Mouse (Mus musculus): ENCODE results near the gene Hist3h2a.

GRCm38 (mm10) chr11:58927790-58928651 is 26.5 kb upstream of the Hist3h2a start:
- TF ChIP-seq ZC3H11A (IDR thresholded peaks at IDR 0.05; ENCODE audit: borderline replicate concordance, low read depth, low read length) (no peak), MAFK (IDR thresholded peaks at IDR 0.05; ENCODE audit: insufficient read depth, low read depth, low read length) (no peak), ZNF384 (IDR thresholded peaks at IDR 0.05; ENCODE audit: low read depth, low read length) (no peak), CHD2 (IDR thresholded peaks at IDR 0.05; ENCODE audit: low read depth, low read length) (peak; percentile 49; the same call in 1 of the 2 replicates), HCFC1 (IDR thresholded peaks at IDR 0.05; ENCODE audit: borderline replicate concordance, insufficient read depth, low read length) (no peak)

Data from ES-E14 (cell line).